Mouse (Mus musculus): ENCODE results near the gene Slc6a19. TPM values are rescaled to one million over a fixed set of nuclear protein-coding genes. Genes with fewer than 3 reads are reported as not detected.
A peak's percentile ranks its signal among the peaks of the same experiment; 100 is the strongest.

Gene Slc6a19
- polyA plus RNA-seq, 1 experiment, result 0.16 TPM

DNA sequence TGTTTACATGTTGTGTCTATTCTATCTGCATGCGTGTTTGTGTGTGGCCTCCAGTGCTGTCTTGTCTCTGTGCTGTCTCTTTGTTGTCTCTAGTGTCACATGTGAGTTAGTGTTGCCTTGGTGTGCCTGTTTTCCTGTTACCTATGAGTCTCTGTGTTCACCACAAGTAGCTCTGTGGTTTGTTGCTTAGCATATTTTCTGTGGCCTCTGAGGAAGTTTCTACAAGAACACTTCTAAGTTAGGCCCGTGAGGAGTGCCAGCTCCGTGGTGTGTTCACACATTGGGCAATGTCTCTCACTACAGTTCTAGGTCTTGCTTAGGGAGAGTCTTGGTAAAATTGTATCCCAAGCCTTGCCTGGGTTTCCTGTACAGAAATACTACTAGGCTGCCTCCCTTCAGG is 32.3 kb upstream of the Slc6a19 start:
- no peaks in the 10 kb centered on the region for H3K27me3 ChIP-seq (ENCODE audit: control insufficient read depth, insufficient read depth, low read length, poor library complexity, severe bottlenecking)
- H3K4me3 ChIP-seq (ENCODE audit: low read depth, low read length), result no peak overlapping the region
- H3K9me3 ChIP-seq (replicated peaks; ENCODE audit: control insufficient read depth, insufficient read depth, low read length, poor library complexity, severe bottlenecking), result no peaks in the 10 kb centered on the region
- H3K4me1 ChIP-seq (ENCODE audit: control insufficient read depth, insufficient read depth, low read length), result peaks cover 3% of the 10 kb centered on the region
- no peak overlapping the region for H3K27ac ChIP-seq (ENCODE audit: insufficient read depth, low read length)
- no peaks in the 10 kb centered on the region for H3K36me3 ChIP-seq (ENCODE audit: control insufficient read depth, insufficient read depth, low read length, poor library complexity, severe bottlenecking)
- H3K9ac ChIP-seq (ENCODE audit: low read depth, poor library complexity, severe bottlenecking), result no peak overlapping the region
- TF ChIP-seq POLR2A (IDR thresholded peaks at IDR 0.05; ENCODE audit: insufficient read depth, low read length), result no peak
- no peak for TF ChIP-seq CTCF (IDR thresholded peaks at IDR 0.05; ENCODE audit: low read depth, low read length)
- TF ChIP-seq EP300 (IDR thresholded peaks at IDR 0.05; ENCODE audit: insufficient read depth, low read depth, low read length), result no peak

DNA sequence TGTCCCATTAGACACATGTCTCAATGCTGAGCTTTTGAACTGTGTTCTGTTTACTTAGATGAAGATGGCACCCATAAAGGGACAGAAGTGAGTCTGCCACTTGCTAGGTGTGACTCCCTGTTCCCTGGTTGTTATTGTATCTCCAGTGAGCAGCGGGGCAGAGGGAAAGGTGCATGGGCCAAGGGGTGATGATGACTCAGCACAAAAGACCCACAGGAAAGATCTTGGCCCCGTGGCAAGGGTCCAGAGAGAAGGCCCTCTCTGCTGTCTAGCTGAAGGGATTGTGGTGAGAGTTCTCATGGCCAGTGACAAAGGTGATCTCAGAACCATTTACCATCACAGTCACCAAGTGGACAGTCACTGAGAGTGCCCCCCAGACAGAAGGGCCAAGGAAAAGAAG is 31.3 kb upstream of the Slc6a19 start:
- Histone ChIP-seq H3K4me1 (ENCODE audit: control insufficient read depth, insufficient read depth, low read length) (peaks cover 3% of the 10 kb centered on the region), H3K36me3 (ENCODE audit: control insufficient read depth, insufficient read depth, low read length, poor library complexity, severe bottlenecking) (no peaks in the 10 kb centered on the region), H3K27ac (ENCODE audit: insufficient read depth, low read length) (no peak overlapping the region), H3K9me3 (replicated peaks; ENCODE audit: control insufficient read depth, insufficient read depth, low read length, poor library complexity, severe bottlenecking) (no peaks in the 10 kb centered on the region), H3K4me3 (ENCODE audit: low read depth, low read length) (no peak overlapping the region), H3K9ac (ENCODE audit: low read depth, poor library complexity, severe bottlenecking) (no peak overlapping the region), H3K27me3 (ENCODE audit: control insufficient read depth, insufficient read depth, low read length, poor library complexity, severe bottlenecking) (no peaks in the 10 kb centered on the region)
- TF ChIP-seq CTCF (IDR thresholded peaks at IDR 0.05; ENCODE audit: low read depth, low read length) (no peak), EP300 (IDR thresholded peaks at IDR 0.05; ENCODE audit: insufficient read depth, low read depth, low read length) (no peak), POLR2A (IDR thresholded peaks at IDR 0.05; ENCODE audit: insufficient read depth, low read length) (no peak)

DNA sequence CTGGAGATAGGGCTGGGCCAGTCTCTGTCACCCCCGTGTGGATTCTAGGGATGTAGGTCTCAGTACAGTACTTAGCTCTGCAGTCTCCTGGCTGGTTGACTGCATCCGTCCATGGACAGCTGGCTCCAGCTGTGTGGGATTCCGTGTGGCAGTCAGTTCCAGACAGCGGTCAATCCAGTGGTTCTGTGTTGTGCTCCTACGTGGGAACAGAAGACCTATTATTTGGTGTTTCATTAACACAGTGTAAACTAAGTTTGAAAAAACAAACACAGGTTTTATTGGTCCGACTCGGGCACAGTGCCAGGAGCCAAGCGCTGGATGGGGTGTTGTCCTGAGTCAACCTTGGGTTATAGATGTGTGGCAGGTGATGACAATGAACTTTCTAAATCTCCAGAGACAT is 30.6 kb upstream of the Slc6a19 start:
- Histone ChIP-seq H3K27me3 (ENCODE audit: control insufficient read depth, insufficient read depth, low read length, poor library complexity, severe bottlenecking) (no peaks in the 10 kb centered on the region), H3K9me3 (replicated peaks; ENCODE audit: control insufficient read depth, insufficient read depth, low read length, poor library complexity, severe bottlenecking) (no peaks in the 10 kb centered on the region), H3K4me1 (ENCODE audit: control insufficient read depth, insufficient read depth, low read length) (peaks cover 3% of the 10 kb centered on the region), H3K36me3 (ENCODE audit: control insufficient read depth, insufficient read depth, low read length, poor library complexity, severe bottlenecking) (no peaks in the 10 kb centered on the region), H3K4me3 (ENCODE audit: low read depth, low read length) (no peak overlapping the region), H3K27ac (ENCODE audit: insufficient read depth, low read length) (no peak overlapping the region), H3K9ac (ENCODE audit: low read depth, poor library complexity, severe bottlenecking) (no peak overlapping the region)
- TF ChIP-seq POLR2A (IDR thresholded peaks at IDR 0.05; ENCODE audit: insufficient read depth, low read length), result no peak
- TF ChIP-seq EP300 (IDR thresholded peaks at IDR 0.05; ENCODE audit: insufficient read depth, low read depth, low read length), result no peak
- no peak for TF ChIP-seq CTCF (IDR thresholded peaks at IDR 0.05; ENCODE audit: low read depth, low read length)

DNA sequence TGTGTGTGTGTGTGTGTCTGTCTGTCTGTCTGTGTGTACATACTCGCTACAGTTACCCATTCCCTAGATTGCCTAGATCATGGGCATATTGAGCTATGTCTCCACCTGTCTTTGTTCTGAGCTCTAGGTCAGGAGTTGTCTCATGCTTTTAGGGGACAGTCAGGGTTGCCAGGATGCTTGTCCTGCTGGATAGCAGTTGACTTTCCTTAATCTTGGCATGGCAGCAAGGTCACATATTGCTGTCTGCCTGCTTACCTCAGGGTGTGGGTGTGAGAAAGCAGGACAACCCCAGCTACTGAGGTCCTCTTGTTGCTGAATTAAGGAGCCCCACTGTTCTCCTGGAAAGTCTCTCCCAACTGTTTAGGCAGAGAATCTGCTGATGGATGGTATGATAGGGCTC is 29.7 kb upstream of the Slc6a19 start:
- Histone ChIP-seq H3K36me3 (ENCODE audit: control insufficient read depth, insufficient read depth, low read length, poor library complexity, severe bottlenecking) (no peaks in the 10 kb centered on the region), H3K4me1 (ENCODE audit: control insufficient read depth, insufficient read depth, low read length) (peaks cover 3% of the 10 kb centered on the region), H3K9ac (ENCODE audit: low read depth, poor library complexity, severe bottlenecking) (no peak overlapping the region), H3K4me3 (ENCODE audit: low read depth, low read length) (no peak overlapping the region), H3K27me3 (ENCODE audit: control insufficient read depth, insufficient read depth, low read length, poor library complexity, severe bottlenecking) (no peaks in the 10 kb centered on the region), H3K27ac (ENCODE audit: insufficient read depth, low read length) (no peak overlapping the region), H3K9me3 (replicated peaks; ENCODE audit: control insufficient read depth, insufficient read depth, low read length, poor library complexity, severe bottlenecking) (no peaks in the 10 kb centered on the region)
- no peak for TF ChIP-seq CTCF (IDR thresholded peaks at IDR 0.05; ENCODE audit: low read depth, low read length)
- TF ChIP-seq EP300 (IDR thresholded peaks at IDR 0.05; ENCODE audit: insufficient read depth, low read depth, low read length), result no peak
- TF ChIP-seq POLR2A (IDR thresholded peaks at IDR 0.05; ENCODE audit: insufficient read depth, low read length), result no peak

DNA sequence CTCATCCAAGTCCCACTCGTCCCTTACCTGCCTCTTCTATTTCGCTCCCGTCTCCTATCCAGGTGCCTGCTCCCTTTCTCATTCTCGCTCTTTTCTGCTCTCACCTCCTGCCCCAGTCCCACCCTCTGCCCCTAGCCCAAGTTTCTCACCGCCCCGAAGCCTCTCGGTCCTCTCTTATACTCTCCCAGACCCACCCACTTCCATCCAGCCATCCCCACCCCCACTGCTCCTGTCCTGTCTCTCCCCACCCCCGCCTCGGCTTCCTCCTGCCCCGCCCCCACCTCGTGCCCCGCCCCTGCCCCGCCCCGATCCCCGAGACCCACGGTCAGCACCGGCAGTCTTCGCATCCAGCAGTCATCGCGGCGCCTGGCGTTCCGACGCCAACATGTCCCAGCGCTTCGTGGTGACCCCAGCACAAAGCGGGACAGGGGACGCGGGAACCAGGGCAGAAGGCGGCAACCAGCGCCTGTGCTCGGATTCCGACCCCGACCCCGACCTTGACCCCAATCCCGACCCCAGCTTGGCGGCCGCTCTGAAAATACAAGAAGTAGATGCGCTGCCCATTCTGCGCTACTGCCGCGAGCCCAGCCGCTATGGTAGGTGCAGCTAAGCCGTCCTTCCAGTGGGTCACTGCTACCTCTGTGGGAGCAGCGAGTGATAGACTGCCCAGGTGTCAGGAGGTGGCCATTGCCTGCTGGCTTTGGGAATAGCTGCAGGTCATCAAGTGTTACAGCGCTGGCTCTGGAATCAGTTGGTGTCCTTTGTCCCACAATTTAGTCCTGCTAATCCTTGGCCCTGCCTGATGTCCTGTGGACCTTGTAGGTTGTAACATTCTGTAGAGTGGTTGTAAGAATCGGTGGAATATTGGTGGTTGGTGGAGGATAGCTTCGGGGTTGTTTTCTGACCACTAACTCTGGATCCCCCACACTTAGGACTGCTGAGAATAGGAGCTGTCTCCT is 28.4 kb upstream of the Slc6a19 start, which contains the start of gene Slc12a7:
TSS of gene Slc12a7 (plus strand) at position 353 of the 959 bp plus-strand sequence.
- no peak for TF ChIP-seq EP300 (IDR thresholded peaks at IDR 0.05; ENCODE audit: insufficient read depth, low read depth, low read length)
- no peak for TF ChIP-seq CTCF (IDR thresholded peaks at IDR 0.05; ENCODE audit: low read depth, low read length)
- no peak for TF ChIP-seq POLR2A (IDR thresholded peaks at IDR 0.05; ENCODE audit: insufficient read depth, low read length)
- Histone ChIP-seq H3K9me3 (replicated peaks; ENCODE audit: control insufficient read depth, insufficient read depth, low read length, poor library complexity, severe bottlenecking) (no peaks in the 10 kb centered on the region), H3K4me1 (ENCODE audit: control insufficient read depth, insufficient read depth, low read length) (peaks cover 3% of the 10 kb centered on the region), H3K27me3 (ENCODE audit: control insufficient read depth, insufficient read depth, low read length, poor library complexity, severe bottlenecking) (no peaks in the 10 kb centered on the region), H3K4me3 (ENCODE audit: low read depth, low read length) (peak within 1 kb of the TSS; percentile 68), H3K9ac (ENCODE audit: low read depth, poor library complexity, severe bottlenecking) (peak within 1 kb of the TSS; percentile 36), H3K27ac (ENCODE audit: insufficient read depth, low read length) (no peak within 1 kb of the TSS), H3K36me3 (ENCODE audit: control insufficient read depth, insufficient read depth, low read length, poor library complexity, severe bottlenecking) (no peaks in the 10 kb centered on the region)

DNA sequence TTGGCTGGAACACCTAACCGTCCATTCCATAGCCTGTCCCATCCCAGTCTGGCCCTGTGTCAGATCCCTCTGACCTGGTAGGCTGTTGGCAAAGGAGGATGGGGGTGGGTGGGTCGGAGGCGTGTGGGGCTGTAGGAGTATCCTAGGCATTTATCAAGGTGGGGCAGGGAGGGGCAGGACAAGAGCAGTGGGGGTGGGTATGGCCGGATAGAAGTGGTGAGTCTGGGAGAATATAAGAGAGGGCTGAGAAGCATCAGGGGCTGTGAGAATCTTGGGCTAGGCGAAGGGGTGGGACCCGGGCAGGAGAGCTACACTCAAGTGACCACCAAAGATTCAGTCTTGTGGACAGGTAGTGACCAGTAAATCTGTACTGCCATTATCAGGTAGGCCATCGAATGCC is 27.6 kb upstream of the Slc6a19 start:
- Histone ChIP-seq H3K9ac (ENCODE audit: low read depth, poor library complexity, severe bottlenecking) (no peak overlapping the region), H3K9me3 (replicated peaks; ENCODE audit: control insufficient read depth, insufficient read depth, low read length, poor library complexity, severe bottlenecking) (no peaks in the 10 kb centered on the region), H3K4me3 (ENCODE audit: low read depth, low read length) (peak overlapping the region; percentile 39), H3K36me3 (ENCODE audit: control insufficient read depth, insufficient read depth, low read length, poor library complexity, severe bottlenecking) (no peaks in the 10 kb centered on the region), H3K27me3 (ENCODE audit: control insufficient read depth, insufficient read depth, low read length, poor library complexity, severe bottlenecking) (no peaks in the 10 kb centered on the region), H3K27ac (ENCODE audit: insufficient read depth, low read length) (no peak overlapping the region), H3K4me1 (ENCODE audit: control insufficient read depth, insufficient read depth, low read length) (peaks cover 3% of the 10 kb centered on the region)
- TF ChIP-seq CTCF (IDR thresholded peaks at IDR 0.05; ENCODE audit: low read depth, low read length) (no peak), POLR2A (IDR thresholded peaks at IDR 0.05; ENCODE audit: insufficient read depth, low read length) (no peak), EP300 (IDR thresholded peaks at IDR 0.05; ENCODE audit: insufficient read depth, low read depth, low read length) (no peak)

Measured in ES-Bruce4 (cell line).